Mouse (Mus musculus) layer of hippocampus, adult 18-20 months (tissue): ENCODE data around the gene Ubxn11. TPM values are rescaled to one million over a fixed set of nuclear protein-coding genes. Genes with fewer than 3 reads are reported as not detected.
A peak's percentile ranks its signal among the peaks of the same experiment; 100 is the strongest.

Experiments
- DNase-seq, 2 experiments: peaks; one replicate each; pipeline ENCODE4 v3.0.0; 2022; ENCODE audit warnings: low spot score in 2 of 2
- total RNA-seq, 2 experiments: library from RNA; stranded (reverse); gene quantifications; 2 replicates each; pipeline ENCODE4 v1.2.3; 2021

Ubxn11 gene
- total RNA-seq, 2 experiments from 2014 or later = 33.5 TPM

- DNase-seq = no peak
These were observed 15.9 kb downstream of the Ubxn11 start for GRCm38 (mm10) chr4:134118126-134118800.

- no peak for DNase-seq
These were observed 16.7 kb downstream of the Ubxn11 start for GRCm38 (mm10) chr4:134119042-134119441.

GRCm38 (mm10) chr4:134119644-134120043 lies 17.3 kb downstream of the Ubxn11 start:
- peak in 1 of 2 experiments; percentile 25 for DNase-seq

- DNase-seq = no peak
These were observed 17.9 kb downstream of the Ubxn11 start for GRCm38 (mm10) chr4:134120192-134120805.

GRCm38 (mm10) chr4:134120916-134121315 lies 18.5 kb downstream of the Ubxn11 start:
- DNase-seq = no peak

DNA sequence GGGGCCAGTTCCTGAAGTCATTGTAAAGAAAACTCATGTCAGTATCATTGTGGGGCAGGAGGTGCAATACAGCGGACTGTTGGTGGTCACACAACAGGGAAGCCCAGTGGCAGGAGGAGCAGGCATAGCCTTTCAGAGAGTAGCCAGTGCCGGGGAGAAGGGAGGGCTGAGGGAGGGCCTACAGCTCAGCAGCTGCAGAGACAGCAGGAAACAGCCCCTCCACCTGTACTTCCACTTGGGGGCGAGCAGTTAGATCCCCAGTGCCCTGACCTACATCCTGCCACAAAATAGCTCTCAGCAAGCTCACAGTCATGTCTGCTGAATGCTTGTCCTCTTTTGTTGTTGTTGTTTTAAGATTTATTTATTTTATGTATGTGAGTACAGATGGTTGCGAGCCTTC lies 19.2 kb downstream of the Ubxn11 start:
- DNase-seq = no peak

GRCm38 (mm10) chr4:134122281-134122680 lies 19.9 kb downstream of the Ubxn11 start:
- DNase-seq = no peak

GRCm38 (mm10) chr4:134123147-134123546 lies 20.8 kb downstream of the Ubxn11 start:
- DNase-seq = no peak

DNA sequence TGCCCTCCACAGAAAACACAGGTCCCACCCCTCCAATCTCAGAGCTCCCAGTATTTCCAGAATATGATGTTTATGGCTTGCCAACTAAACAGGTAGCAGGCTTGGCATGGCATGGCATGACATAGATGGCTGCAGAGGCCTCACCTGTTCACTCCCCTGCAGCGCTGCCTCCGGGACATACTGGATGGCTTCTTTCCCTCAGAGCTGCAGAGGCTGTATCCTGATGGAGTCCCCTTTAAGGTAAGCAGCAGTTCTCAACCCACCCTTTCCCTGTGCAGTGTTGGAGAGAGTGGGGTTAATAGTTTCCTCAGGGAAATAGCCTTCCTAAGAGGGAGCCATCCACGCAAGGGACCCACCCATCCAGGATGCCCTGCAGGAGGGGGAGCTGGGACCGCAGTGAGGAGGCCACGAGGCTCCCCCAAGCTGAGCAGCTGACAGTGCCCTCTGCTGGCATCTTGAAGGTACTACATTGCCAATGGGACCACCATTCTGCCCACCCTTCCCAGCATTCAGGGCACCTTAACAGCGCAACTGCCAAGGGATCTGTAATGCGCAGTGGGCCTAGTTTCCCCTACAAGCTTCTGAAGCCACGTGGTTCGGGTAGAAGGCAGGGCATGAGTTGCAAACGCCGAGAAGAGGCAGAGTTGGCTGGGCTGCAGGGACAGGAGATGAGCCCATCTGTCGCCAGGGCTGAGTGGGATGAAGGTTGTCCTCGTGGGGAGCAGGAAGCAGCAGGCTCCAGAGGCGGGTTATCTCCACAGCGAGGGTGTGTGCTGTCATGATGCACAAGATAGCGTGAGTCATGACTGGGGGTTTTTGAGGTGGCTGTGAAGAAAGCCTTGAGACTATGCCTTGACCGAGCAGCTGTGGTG lies 21.5 kb downstream of the Ubxn11 start:
- peak; percentile 91 to 95 for DNase-seq

GRCm38 (mm10) chr4:134125383-134126060 lies 23.2 kb downstream of the Ubxn11 start:
- DNase-seq = no peak

- DNase-seq = peak in 1 of 2 experiments; percentile 26
These were observed 24.1 kb downstream of the Ubxn11 start for GRCm38 (mm10) chr4:134126300-134127120.

- DNase-seq = peak; percentile 74 to 87
These were observed 24.7 kb downstream of the Ubxn11 start for GRCm38 (mm10) chr4:134127121-134127455.

- DNase-seq = no peak
These were observed 25.4 kb downstream of the Ubxn11 start for GRCm38 (mm10) chr4:134127793-134128192.

- DNase-seq = peak; percentile 86 to 90
These were observed 26.0 kb downstream of the Ubxn11 start, which contains the start of gene Sh3bgrl3 for GRCm38 (mm10) chr4:134128221-134128982. Gene Sh3bgrl3 (minus strand): TSS chr4:134128789.

- DNase-seq = no peak
These were observed 26.6 kb downstream of the Ubxn11 start for GRCm38 (mm10) chr4:134128983-134129362.

DNA sequence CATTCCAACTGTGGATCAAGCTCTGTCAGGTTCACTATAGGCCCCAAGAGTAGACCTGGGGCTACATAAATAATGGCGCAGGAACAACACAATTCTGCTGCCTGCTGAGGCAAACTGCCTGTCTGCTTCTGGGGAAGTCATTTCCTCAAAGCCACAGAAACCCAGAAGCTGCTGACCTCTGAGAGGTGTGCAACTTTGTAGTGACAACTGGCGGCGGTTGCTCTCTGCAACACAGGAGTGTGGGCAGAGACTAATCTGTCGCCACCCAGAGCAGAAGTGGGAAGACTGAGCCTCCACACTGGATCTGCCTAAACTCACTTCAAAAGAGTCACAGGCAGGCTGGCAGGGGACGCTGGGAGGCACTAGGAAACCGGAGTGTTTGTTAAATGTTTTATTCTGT lies 27.1 kb downstream of the Ubxn11 start:
- peak in 1 of 2 experiments; percentile 54 for DNase-seq

DNA sequence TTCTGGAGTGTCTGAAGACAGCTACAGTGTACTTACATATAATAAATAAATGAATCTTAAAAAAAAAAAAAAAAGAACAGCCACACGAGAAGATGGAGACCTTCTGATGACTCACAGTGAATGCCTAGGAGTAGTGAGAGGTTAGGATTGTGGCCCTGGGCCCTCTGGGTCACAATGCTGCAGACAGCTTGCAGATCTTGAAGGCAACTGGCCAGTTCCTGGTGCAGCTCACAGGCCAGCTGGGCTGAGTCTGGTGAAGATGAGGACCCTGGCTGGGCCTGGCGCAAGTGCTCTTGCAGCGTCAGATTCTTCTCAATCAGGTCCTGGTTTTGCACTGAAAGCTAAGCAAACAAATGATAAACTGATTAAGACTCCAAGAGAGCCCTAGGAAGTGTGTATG lies 29.7 kb downstream of the Ubxn11 start:
- no peak for DNase-seq

GRCm38 (mm10) chr4:134132519-134133095 lies 30.2 kb downstream of the Ubxn11 start:
- no peak for DNase-seq

DNA sequence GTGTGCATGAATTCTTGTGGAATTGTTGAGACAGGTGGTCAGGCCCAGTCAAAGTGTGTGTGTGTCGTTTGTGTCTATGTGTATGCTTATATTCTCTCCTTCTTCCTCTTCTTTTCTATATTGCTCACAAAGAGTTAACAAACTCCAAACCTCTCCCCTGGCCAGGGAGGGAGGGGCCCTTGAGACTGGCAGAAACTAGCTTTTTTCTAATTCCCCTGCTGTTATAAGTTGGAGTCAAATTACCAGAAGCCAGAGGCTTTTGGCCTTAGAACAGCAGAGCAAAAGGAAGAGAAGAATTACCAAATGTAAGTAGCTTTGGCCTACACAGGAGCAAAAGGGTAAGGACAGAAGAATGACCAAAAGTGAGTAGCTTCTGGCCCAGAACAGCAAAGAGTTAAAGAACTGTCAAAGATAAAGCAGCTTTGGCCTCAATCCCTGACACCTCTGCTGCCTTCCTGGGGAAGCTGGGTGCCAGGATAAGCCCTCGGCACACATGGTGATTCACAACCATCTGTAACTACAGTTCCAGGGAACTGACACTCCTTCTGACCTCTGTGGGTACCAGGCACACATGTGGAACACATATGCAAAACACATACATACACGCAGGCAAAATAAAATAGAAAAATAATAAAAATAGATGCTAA lies 34.0 kb downstream of the Ubxn11 start:
- no peak for DNase-seq
